Mouse (Mus musculus) cerebellum, adult 2 months (tissue): Measurements from ENCODE around the gene Atad1.

ENCODE experiments used
- CTCF ChIP-seq: fragments of 200-500 bp; IDR thresholded peaks from 2 replicates; pipeline ENCODE4 v1.5.1; 2011; ENCODE audit warnings: low read depth, mild to moderate bottlenecking, control low read depth, low read length, moderate library complexity, borderline replicate concordance; ENCODE audit not compliant: insufficient read depth
- POLR2A ChIP-seq: fragments of 200-500 bp; IDR thresholded peaks from 2 replicates; pipeline ENCODE4 v1.6.1; 2011; ENCODE audit warnings: low read length, control low read depth, borderline replicate concordance; ENCODE audit not compliant: insufficient read depth

- TF ChIP-seq CTCF (no peak), POLR2A (no peak)
Observed at GRCm38 (mm10) chr19:32646382-32646781, 93.2 kb downstream of the Atad1 start.
